ENCODE assay signal across 24 mouse cellular contexts in the genomic region with DNA sequence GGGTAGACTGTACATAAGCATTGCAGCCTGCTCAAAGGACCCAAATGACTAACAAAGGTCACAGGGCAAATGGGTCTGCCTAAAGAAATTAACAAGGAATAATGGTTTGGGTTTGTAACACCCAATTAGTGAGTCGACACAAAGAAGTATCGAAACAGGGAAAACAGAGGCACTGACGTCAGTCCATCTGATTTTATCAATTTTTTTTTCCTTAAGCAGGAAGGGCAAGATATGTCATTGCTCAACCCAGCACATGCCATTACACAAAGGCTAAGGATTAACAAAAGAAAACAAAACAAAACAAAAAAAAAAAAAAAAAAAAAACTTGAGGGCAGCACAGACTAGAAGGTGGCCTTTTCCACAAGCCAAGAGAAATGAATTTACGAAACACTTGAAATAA.
"Had no signal": no experiment of that assay in that cellular context is flagged by ENCODE, and none has a peak within 500 bp of the region (broad histone marks: within the 10 kb centered on the region; RNA-seq: fewer than 3 reads in every experiment).

No protein-coding gene starts in this region.

- DNase-seq: kidney, adult 18-20 months; kidney, adult 9 months; kidney, postnatal 14 days; layer of hippocampus, adult 9-11 months; liver, postnatal 0 days; lung, postnatal 14 days; right cerebral cortex, adult 18-20 months; right cerebral cortex, postnatal 14 days; right cerebral cortex, postnatal 4 days; thymus, postnatal 25 days had no signal

- H3K9me3 ChIP-seq: limb, embryonic 10.5 days; limb, embryonic 13.5 days; lung, embryonic 15.5 days; megakaryocyte, embryonic 14.5 days; midbrain, embryonic 10.5 days; midbrain, embryonic 13.5 days; neural tube, embryonic 13.5 days; stomach, embryonic 15.5 days had no signal

- ATAC-seq: intestine, embryonic 16.5 days; liver, postnatal 0 days; midbrain, embryonic 13.5 days; midbrain, embryonic 16.5 days had no signal

- H3K9ac ChIP-seq: limb, embryonic 13.5 days; liver, embryonic 14.5 days; liver, postnatal 0 days; lung, embryonic 15.5 days; midbrain, embryonic 13.5 days; neural tube, embryonic 13.5 days; stomach, embryonic 15.5 days had no signal

- H3K27me3 ChIP-seq: limb, embryonic 13.5 days; lung, embryonic 15.5 days; megakaryocyte, embryonic 14.5 days; midbrain, embryonic 13.5 days; neural tube, embryonic 13.5 days; stomach, embryonic 15.5 days had no signal

- H3K27ac ChIP-seq: layer of hippocampus, adult 2 months; limb, embryonic 10.5 days; limb, embryonic 13.5 days; liver, embryonic 14.5 days; lung, embryonic 15.5 days; midbrain, embryonic 10.5 days; midbrain, embryonic 13.5 days; neural tube, embryonic 13.5 days; stomach, embryonic 15.5 days had no signal

- H3K36me3 ChIP-seq: limb, embryonic 10.5 days; limb, embryonic 13.5 days; lung, embryonic 15.5 days; midbrain, embryonic 10.5 days; midbrain, embryonic 13.5 days; neural tube, embryonic 13.5 days; stomach, embryonic 15.5 days had no signal

- H3K4me2 ChIP-seq: limb, embryonic 13.5 days; liver, embryonic 11.5 days; lung, embryonic 15.5 days; midbrain, embryonic 13.5 days; neural tube, embryonic 13.5 days; stomach, embryonic 15.5 days had no signal

- H3K4me3 ChIP-seq: layer of hippocampus, adult 2 months; limb, embryonic 10.5 days; limb, embryonic 13.5 days; lung, embryonic 15.5 days; megakaryocyte, embryonic 14.5 days; midbrain, embryonic 10.5 days; midbrain, embryonic 13.5 days; myocyte; neural tube, embryonic 13.5 days; stomach, embryonic 15.5 days had no signal
